Mouse (Mus musculus): ENCODE results near the gene Gpr107. TPM values are rescaled to one million over a fixed set of nuclear protein-coding genes. Genes with fewer than 3 reads are reported as not detected.
A peak's percentile ranks its signal among the peaks of the same experiment; 100 is the strongest.

The Gpr107 gene
- polyA plus RNA-seq, 1 experiment from 2014 or later: 29.9 TPM

DNA sequence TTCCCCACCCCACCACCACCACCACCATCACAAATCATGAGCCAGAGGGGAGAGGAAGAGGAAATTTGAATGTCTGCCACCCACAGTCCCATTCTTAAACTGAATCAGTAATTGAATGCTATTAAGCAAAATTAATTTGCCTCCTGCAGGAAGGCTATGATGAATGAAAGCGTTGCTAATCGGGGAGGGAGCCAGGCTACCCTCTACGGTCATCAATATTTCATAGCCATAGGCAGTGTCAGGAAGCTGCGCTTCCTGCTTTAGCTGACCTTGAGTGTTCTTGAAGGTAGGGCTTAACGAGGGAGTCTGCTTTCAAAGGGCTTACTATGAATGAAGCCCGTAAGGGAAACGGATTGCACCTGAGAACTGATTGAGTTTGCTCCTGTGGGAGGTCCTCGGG is 54.8 kb downstream of the Gpr107 start:
- Histone ChIP-seq H3K9ac (ENCODE audit: low read length) (peak overlapping the region; percentile 42; the same call in 1 of the 2 replicates), H3K36me3 (ENCODE audit: control insufficient read depth, insufficient read depth) (0 out of 2 replicates have a peak, but pooled peaks cover 2% of the 10 kb centered on the region)
- WGBS: 62% methylated on average over 8 of the region's 8 CpGs

GRCm38 (mm10) chr2:31208544-31209142 is 56.5 kb downstream of the Gpr107 start:
- Histone ChIP-seq H3K27ac (ENCODE audit: low read length) (peak overlapping the region; percentile 96), H3K9ac (ENCODE audit: low read length) (peak overlapping the region; percentile 26; the same call in 1 of the 2 replicates), H3K9me3 (replicated peaks; ENCODE audit: control insufficient read depth, low read length) (no peaks in the 10 kb centered on the region), H3K4me1 (ENCODE audit: control insufficient read depth, insufficient read depth, low read length) (peaks cover 69% of the 10 kb centered on the region), H3K27me3 (ENCODE audit: control insufficient read depth, insufficient read depth, low read length) (no peaks in the 10 kb centered on the region), H3K36me3 (ENCODE audit: control insufficient read depth, insufficient read depth) (0 out of 2 replicates have a peak, but pooled peaks cover 2% of the 10 kb centered on the region), H3K4me3 (ENCODE audit: low read length) (no peak overlapping the region), H3K4me2 (ENCODE audit: low read depth, low read length) (0 out of 2 replicates have a peak overlapping the region, but pooled peaks have one; percentile 24)
- ATAC-seq (replicated peaks; ENCODE audit: extremely low read depth, insufficient read depth, low FRiP score): no peak; the same call in 1 of the 2 replicates
- 53% methylated on average over 13 of the region's 13 CpGs for WGBS

More for the DNA sequence above, 54.8 kb downstream of the Gpr107 start:
- H3K4me3 ChIP-seq (ENCODE audit: low read length): no peak overlapping the region
- no peak for ATAC-seq (replicated peaks; ENCODE audit: extremely low read depth, insufficient read depth, low FRiP score)
- H3K9me3 ChIP-seq (replicated peaks; ENCODE audit: control insufficient read depth, low read length): no peaks in the 10 kb centered on the region
- H3K27me3 ChIP-seq (ENCODE audit: control insufficient read depth, insufficient read depth, low read length): no peaks in the 10 kb centered on the region
- H3K4me2 ChIP-seq (ENCODE audit: low read depth, low read length): no peak overlapping the region
- peak overlapping the region; percentile 96 for H3K27ac ChIP-seq (ENCODE audit: low read length)
- peaks cover 72% of the 10 kb centered on the region for H3K4me1 ChIP-seq (ENCODE audit: control insufficient read depth, insufficient read depth, low read length)

- peak overlapping the region; percentile 96 for H3K27ac ChIP-seq (ENCODE audit: low read length)
- ATAC-seq (replicated peaks; ENCODE audit: extremely low read depth, insufficient read depth, low FRiP score): no peak
- WGBS: 60% methylated on average over 4 of the region's 4 CpGs
- no peak overlapping the region; the same call in 1 of the 2 replicates for H3K9ac ChIP-seq (ENCODE audit: low read length)
- H3K4me1 ChIP-seq (ENCODE audit: control insufficient read depth, insufficient read depth, low read length): peaks cover 71% of the 10 kb centered on the region
- no peak overlapping the region for H3K4me3 ChIP-seq (ENCODE audit: low read length)
- 0 out of 2 replicates have a peak, but pooled peaks cover 2% of the 10 kb centered on the region for H3K36me3 ChIP-seq (ENCODE audit: control insufficient read depth, insufficient read depth)
- H3K27me3 ChIP-seq (ENCODE audit: control insufficient read depth, insufficient read depth, low read length): no peaks in the 10 kb centered on the region
- peak overlapping the region; percentile 45 for H3K4me2 ChIP-seq (ENCODE audit: low read depth, low read length)
- H3K9me3 ChIP-seq (replicated peaks; ENCODE audit: control insufficient read depth, low read length): no peaks in the 10 kb centered on the region
Measured at GRCm38 (mm10) chr2:31209525-31209924, 57.4 kb downstream of the Gpr107 start.

GRCm38 (mm10) chr2:31210144-31210847 is 58.2 kb downstream of the Gpr107 start:
- Histone ChIP-seq H3K27ac (ENCODE audit: low read length) (peak overlapping the region; percentile 96), H3K4me1 (ENCODE audit: control insufficient read depth, insufficient read depth, low read length) (peaks cover 71% of the 10 kb centered on the region), H3K4me3 (ENCODE audit: low read length) (peak overlapping the region; percentile 21), H3K4me2 (ENCODE audit: low read depth, low read length) (peak overlapping the region; percentile 46), H3K27me3 (ENCODE audit: control insufficient read depth, insufficient read depth, low read length) (no peaks in the 10 kb centered on the region), H3K36me3 (ENCODE audit: control insufficient read depth, insufficient read depth) (0 out of 2 replicates have a peak, but pooled peaks cover 4% of the 10 kb centered on the region), H3K9me3 (replicated peaks; ENCODE audit: control insufficient read depth, low read length) (no peaks in the 10 kb centered on the region), H3K9ac (ENCODE audit: low read length) (peak overlapping the region; percentile 72)
- ATAC-seq (replicated peaks; ENCODE audit: extremely low read depth, insufficient read depth, low FRiP score): peak; percentile 62
- WGBS: 42% methylated on average over 11 of the region's 11 CpGs

DNA sequence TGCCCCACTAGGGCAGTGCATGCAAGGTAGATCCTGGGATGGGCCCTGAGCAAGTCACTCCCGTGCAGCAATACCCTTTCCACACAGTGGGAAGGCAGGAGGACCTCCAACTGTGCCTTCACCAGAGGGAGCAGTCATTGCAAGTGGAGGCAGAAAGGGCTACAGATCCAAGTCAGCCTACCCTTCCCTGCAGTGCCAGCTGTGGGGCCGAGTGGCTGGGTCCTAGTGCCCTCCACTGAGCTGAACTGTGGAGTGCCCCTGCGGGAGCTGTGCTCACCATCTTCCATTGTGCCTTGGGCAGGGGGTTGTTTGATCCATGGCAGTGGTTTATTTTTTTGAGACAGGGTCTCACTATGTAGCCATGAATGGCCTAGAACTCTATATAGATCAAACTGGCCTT is 59.1 kb downstream of the Gpr107 start:
- no peak; the same call in 1 of the 2 replicates for ATAC-seq (replicated peaks; ENCODE audit: extremely low read depth, insufficient read depth, low FRiP score)
- peaks cover 79% of the 10 kb centered on the region for H3K4me1 ChIP-seq (ENCODE audit: control insufficient read depth, insufficient read depth, low read length)
- WGBS: 64% methylated on average over 3 of the region's 3 CpGs
- peak overlapping the region; percentile 30 for H3K4me3 ChIP-seq (ENCODE audit: low read length)
- peak overlapping the region; percentile 72 for H3K9ac ChIP-seq (ENCODE audit: low read length)
- peak overlapping the region; percentile 46 for H3K4me2 ChIP-seq (ENCODE audit: low read depth, low read length)
- 0 out of 2 replicates have a peak, but pooled peaks cover 4% of the 10 kb centered on the region for H3K36me3 ChIP-seq (ENCODE audit: control insufficient read depth, insufficient read depth)
- H3K27ac ChIP-seq (ENCODE audit: low read length): peak overlapping the region; percentile 96
- no peaks in the 10 kb centered on the region for H3K9me3 ChIP-seq (replicated peaks; ENCODE audit: control insufficient read depth, low read length)
- no peaks in the 10 kb centered on the region for H3K27me3 ChIP-seq (ENCODE audit: control insufficient read depth, insufficient read depth, low read length)

DNA sequence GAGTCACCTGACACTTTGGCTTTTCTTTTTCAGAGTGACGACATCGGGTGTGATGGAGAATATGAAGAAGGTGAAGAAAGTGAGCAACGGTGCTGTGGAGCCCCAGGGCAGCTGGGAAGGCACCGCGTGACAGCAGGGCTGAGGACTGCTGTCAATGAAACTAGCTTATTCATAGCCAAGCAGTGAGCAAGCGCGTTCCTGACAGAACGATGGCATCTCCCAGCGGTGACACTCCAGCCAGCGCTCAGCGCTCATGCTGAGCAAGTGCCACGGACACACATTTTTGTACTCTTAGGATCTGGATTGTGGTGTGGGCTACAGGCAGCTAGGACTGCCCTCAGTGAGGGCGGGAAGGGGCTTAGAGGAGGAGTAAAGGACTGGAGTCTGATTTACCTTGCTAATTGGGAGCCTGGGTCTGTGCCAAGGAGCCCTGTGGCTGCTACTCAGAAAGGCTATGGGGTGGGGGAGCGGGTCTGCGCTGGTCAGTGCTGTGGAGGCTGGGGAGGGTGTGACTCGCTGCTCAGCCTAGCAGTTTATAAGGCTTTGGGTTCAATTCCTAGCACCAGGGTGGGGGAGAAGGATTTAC is 62.2 kb downstream of the Gpr107 start:
- Histone ChIP-seq H3K4me3 (ENCODE audit: low read length) (no peak overlapping the region), H3K36me3 (ENCODE audit: control insufficient read depth, insufficient read depth) (0 out of 2 replicates have a peak, but pooled peaks cover 2% of the 10 kb centered on the region), H3K27me3 (ENCODE audit: control insufficient read depth, insufficient read depth, low read length) (no peaks in the 10 kb centered on the region), H3K4me2 (ENCODE audit: low read depth, low read length) (no peak overlapping the region), H3K9ac (ENCODE audit: low read length) (0 out of 2 replicates have a peak overlapping the region, but pooled peaks have one; percentile 13), H3K9me3 (replicated peaks; ENCODE audit: control insufficient read depth, low read length) (no peaks in the 10 kb centered on the region), H3K27ac (ENCODE audit: low read length) (peak overlapping the region; percentile 59), H3K4me1 (ENCODE audit: control insufficient read depth, insufficient read depth, low read length) (peaks cover 73% of the 10 kb centered on the region)
- 53% methylated on average over 16 of the region's 16 CpGs for WGBS
- no peak; the same call in 1 of the 2 replicates for ATAC-seq (replicated peaks; ENCODE audit: extremely low read depth, insufficient read depth, low FRiP score)

- H3K9ac ChIP-seq (ENCODE audit: low read length): no peak overlapping the region
- H3K4me2 ChIP-seq (ENCODE audit: low read depth, low read length): no peak overlapping the region
- 0 out of 2 replicates have a peak overlapping the region, but pooled peaks have one; percentile 6 for H3K27ac ChIP-seq (ENCODE audit: low read length)
- peaks cover 46% of the 10 kb centered on the region for H3K4me1 ChIP-seq (ENCODE audit: control insufficient read depth, insufficient read depth, low read length)
- ATAC-seq (replicated peaks; ENCODE audit: extremely low read depth, insufficient read depth, low FRiP score): no peak
- H3K4me3 ChIP-seq (ENCODE audit: low read length): no peak overlapping the region
- H3K36me3 ChIP-seq (ENCODE audit: control insufficient read depth, insufficient read depth): 0 out of 2 replicates have a peak, but pooled peaks cover 2% of the 10 kb centered on the region
- H3K9me3 ChIP-seq (replicated peaks; ENCODE audit: control insufficient read depth, low read length): no peaks in the 10 kb centered on the region
- WGBS: 77% methylated on average over 3 of the region's 3 CpGs
- H3K27me3 ChIP-seq (ENCODE audit: control insufficient read depth, insufficient read depth, low read length): no peaks in the 10 kb centered on the region
Measured at GRCm38 (mm10) chr2:31218611-31219010, 66.5 kb downstream of the Gpr107 start.

DNA sequence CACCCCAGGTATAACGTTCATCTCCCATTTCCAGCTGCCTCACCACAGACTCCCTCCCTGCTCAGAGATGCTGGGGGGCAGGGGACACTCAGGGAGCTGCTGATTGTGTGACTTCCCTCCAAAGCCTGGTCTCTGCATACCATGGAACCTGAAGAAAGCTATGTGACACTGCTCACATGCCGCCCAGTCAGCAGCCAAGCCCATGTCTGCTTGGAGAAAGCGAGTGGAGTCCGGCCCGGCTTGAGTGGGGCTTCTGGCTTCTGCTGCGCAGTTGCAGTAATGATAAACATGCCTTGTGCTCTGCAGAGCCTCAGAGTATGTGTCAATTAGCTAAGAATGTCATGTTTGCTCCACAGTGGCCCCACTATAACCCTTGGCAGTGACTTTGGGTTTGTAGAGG is 67.4 kb downstream of the Gpr107 start:
- Histone ChIP-seq H3K9ac (ENCODE audit: low read length) (no peak overlapping the region), H3K4me1 (ENCODE audit: control insufficient read depth, insufficient read depth, low read length) (peaks cover 38% of the 10 kb centered on the region), H3K4me3 (ENCODE audit: low read length) (no peak overlapping the region), H3K9me3 (replicated peaks; ENCODE audit: control insufficient read depth, low read length) (no peaks in the 10 kb centered on the region), H3K4me2 (ENCODE audit: low read depth, low read length) (no peak overlapping the region), H3K27ac (ENCODE audit: low read length) (peak overlapping the region; percentile 76), H3K27me3 (ENCODE audit: control insufficient read depth, insufficient read depth, low read length) (no peaks in the 10 kb centered on the region), H3K36me3 (ENCODE audit: control insufficient read depth, insufficient read depth) (0 out of 2 replicates have a peak, but pooled peaks cover 2% of the 10 kb centered on the region)
- ATAC-seq (replicated peaks; ENCODE audit: extremely low read depth, insufficient read depth, low FRiP score): peak; percentile 55
- WGBS: 44% methylated on average over 6 of the region's 6 CpGs
